Mouse (Mus musculus): ENCODE results near the gene Ifna1. TPM values are rescaled to one million over a fixed set of nuclear protein-coding genes. Genes with fewer than 3 reads are reported as not detected.

Ifna1 gene
- polyA plus RNA-seq, 1 experiment from 2014 or later, result not detected

- H3K79me2 ChIP-seq (ENCODE audit: inconsistent target), result no peaks in the 10 kb centered on the region
- no peak overlapping the region for H3K4me3 ChIP-seq (ENCODE audit: inconsistent target)
- H3K27ac ChIP-seq, result no peak overlapping the region
- H3K36me3 ChIP-seq (ENCODE audit: inconsistent target), result no peaks in the 10 kb centered on the region
Observed at GRCm38 (mm10) chr4:88859214-88859613, 9.3 kb downstream of the Ifna1 start.

- H3K79me2 ChIP-seq (ENCODE audit: inconsistent target), result no peaks in the 10 kb centered on the region
- H3K27ac ChIP-seq, result no peak overlapping the region
- WGBS (ENCODE audit: missing documents), result 50% methylated on average over 7 of the region's 7 CpGs
- no peaks in the 10 kb centered on the region for H3K36me3 ChIP-seq (ENCODE audit: inconsistent target)
- no peak overlapping the region for H3K4me3 ChIP-seq (ENCODE audit: inconsistent target)
Observed at GRCm38 (mm10) chr4:88863309-88863708, 13.4 kb downstream of the Ifna1 start.

DNA sequence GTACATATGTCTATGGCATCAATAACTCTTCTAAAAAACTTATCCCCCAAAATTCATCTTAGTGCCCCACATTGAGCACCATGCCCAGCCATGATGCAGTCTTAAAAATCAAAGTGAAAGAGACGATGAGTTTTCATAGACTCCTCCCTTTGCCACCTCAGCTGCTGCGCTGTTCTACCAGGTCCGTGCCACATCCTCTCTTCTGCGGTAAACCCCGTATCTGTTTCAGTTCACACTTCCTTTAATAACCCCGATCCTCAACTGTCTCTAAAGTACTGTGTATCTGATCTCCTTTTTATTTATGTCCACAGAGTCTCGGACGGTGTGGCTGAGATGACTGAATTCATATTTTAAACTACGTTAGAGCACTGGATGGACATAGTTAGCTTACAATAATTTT is 14.7 kb downstream of the Ifna1 start:
- WGBS (ENCODE audit: missing documents), result 7% methylated on average over 9 of the region's 9 CpGs
- H3K27ac ChIP-seq, result peak overlapping the region; percentile 75
- H3K79me2 ChIP-seq (ENCODE audit: inconsistent target), result no peaks in the 10 kb centered on the region
- H3K4me3 ChIP-seq (ENCODE audit: inconsistent target), result no peak overlapping the region; the same call in 1 of the 2 replicates
- H3K36me3 ChIP-seq (ENCODE audit: inconsistent target), result no peaks in the 10 kb centered on the region

DNA sequence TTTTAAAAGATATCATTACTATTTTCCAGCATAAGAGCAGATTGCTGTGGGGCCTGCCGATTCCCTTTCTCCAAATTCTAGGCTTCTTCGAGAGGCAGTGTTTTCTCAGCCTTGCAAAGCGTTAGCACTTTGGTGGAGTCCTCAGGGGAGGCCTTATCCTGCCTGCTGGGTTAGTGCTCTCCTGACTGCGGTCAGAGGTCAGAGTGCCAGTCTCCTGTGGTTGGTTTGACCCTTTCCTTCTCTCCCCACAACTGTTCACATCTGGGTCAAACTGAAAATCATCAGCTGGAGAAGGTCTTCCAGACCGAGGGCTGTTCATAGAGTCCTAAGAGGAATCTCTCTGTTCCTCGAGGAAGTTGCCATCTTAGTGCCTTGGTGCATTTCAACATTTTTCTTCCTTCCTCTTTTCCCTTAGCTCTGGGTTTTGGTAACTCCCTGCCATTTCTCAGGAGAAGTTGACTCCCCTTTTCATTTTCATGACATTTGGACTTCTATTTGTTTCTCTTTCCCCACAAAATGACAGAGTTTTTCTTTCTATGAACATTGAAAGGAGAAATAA is 15.2 kb downstream of the Ifna1 start:
- H3K4me3 ChIP-seq (ENCODE audit: inconsistent target), result no peak overlapping the region
- H3K36me3 ChIP-seq (ENCODE audit: inconsistent target), result no peaks in the 10 kb centered on the region
- H3K27ac ChIP-seq, result peak overlapping the region; percentile 75
- 5% methylated on average over 5 of the region's 6 CpGs for WGBS (ENCODE audit: missing documents)
- H3K79me2 ChIP-seq (ENCODE audit: inconsistent target), result no peaks in the 10 kb centered on the region

- Histone ChIP-seq H3K36me3 (ENCODE audit: inconsistent target) (no peaks in the 10 kb centered on the region), H3K4me3 (ENCODE audit: inconsistent target) (peak overlapping the region; percentile 54), H3K79me2 (ENCODE audit: inconsistent target) (no peaks in the 10 kb centered on the region), H3K27ac (no peak overlapping the region)
- 0% methylated on average over 5 of the region's 8 CpGs for WGBS (ENCODE audit: missing documents)
Observed at GRCm38 (mm10) chr4:88867366-88867925, 17.6 kb downstream of the Ifna1 start.

- Histone ChIP-seq H3K36me3 (ENCODE audit: inconsistent target) (no peaks in the 10 kb centered on the region), H3K27ac (no peak overlapping the region), H3K79me2 (ENCODE audit: inconsistent target) (no peaks in the 10 kb centered on the region), H3K4me3 (ENCODE audit: inconsistent target) (peak overlapping the region; percentile 54)
- 14% methylated on average over 22 of the region's 31 CpGs for WGBS (ENCODE audit: missing documents)
Observed at GRCm38 (mm10) chr4:88867926-88868911, 18.3 kb downstream of the Ifna1 start.

DNA sequence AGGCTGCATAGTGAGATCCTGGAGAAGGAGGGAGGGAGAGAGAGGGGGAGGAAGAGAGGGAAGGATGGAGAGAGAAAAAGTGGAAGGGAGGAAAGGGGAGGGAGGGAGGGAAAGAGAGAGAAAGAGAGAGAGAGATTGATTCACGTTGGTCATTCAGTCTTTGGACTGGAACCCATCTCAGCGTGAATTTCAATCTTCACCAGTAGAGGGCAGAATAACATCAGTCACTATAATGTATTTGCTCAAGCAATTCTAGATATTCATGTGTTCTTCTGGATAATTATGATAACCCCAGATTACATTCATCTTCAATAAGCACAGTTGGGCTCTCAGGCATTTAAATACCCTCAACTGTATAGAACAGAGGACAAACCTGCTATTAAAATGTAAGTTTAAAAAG is 22.8 kb downstream of the Ifna1 start:
- H3K79me2 ChIP-seq (ENCODE audit: inconsistent target), result no peaks in the 10 kb centered on the region
- 0% methylated on average over 2 of the region's 2 CpGs for WGBS (ENCODE audit: missing documents)
- H3K4me3 ChIP-seq (ENCODE audit: inconsistent target), result no peak overlapping the region
- no peaks in the 10 kb centered on the region for H3K36me3 ChIP-seq (ENCODE audit: inconsistent target)
- no peak overlapping the region for H3K27ac ChIP-seq

GRCm38 (mm10) chr4:88875435-88876095 is 25.7 kb downstream of the Ifna1 start:
- WGBS (ENCODE audit: missing documents), result 95% methylated on average over 2 of the region's 4 CpGs
- Histone ChIP-seq H3K27ac (no peak overlapping the region), H3K36me3 (ENCODE audit: inconsistent target) (no peaks in the 10 kb centered on the region), H3K4me3 (ENCODE audit: inconsistent target) (no peak overlapping the region), H3K79me2 (ENCODE audit: inconsistent target) (no peaks in the 10 kb centered on the region)

GRCm38 (mm10) chr4:88876520-88876919 is 26.6 kb downstream of the Ifna1 start:
- Histone ChIP-seq H3K27ac (no peak overlapping the region), H3K79me2 (ENCODE audit: inconsistent target) (no peaks in the 10 kb centered on the region), H3K36me3 (ENCODE audit: inconsistent target) (no peaks in the 10 kb centered on the region), H3K4me3 (ENCODE audit: inconsistent target) (no peak overlapping the region)
- WGBS (ENCODE audit: missing documents), result 81% methylated on average over 4 of the region's 4 CpGs

- H3K79me2 ChIP-seq (ENCODE audit: inconsistent target), result no peaks in the 10 kb centered on the region
- no peak overlapping the region for H3K4me3 ChIP-seq (ENCODE audit: inconsistent target)
- no peaks in the 10 kb centered on the region for H3K36me3 ChIP-seq (ENCODE audit: inconsistent target)
- WGBS (ENCODE audit: missing documents), result 5% methylated on average over 10 of the region's 10 CpGs
- no peak overlapping the region for H3K27ac ChIP-seq
Observed at GRCm38 (mm10) chr4:88878246-88878645, 28.4 kb downstream of the Ifna1 start.

DNA sequence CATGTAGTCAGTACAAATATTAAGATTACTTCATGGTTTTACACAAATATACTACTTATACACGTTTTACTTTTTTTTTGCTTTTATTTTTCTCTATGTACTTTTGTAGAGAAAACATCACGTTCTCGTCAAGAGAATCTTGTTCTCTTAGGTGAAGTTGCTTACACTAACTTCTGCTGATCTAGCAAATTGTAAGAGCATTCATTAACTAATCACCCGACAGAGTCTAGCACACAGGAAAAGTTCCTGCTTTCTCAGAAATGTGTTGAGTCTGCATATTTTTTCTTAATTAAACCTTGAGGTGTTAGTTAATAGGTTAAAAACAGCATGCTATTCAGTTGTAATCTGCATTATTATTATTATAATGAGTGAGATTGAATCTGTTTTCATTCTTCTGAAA is 28.9 kb downstream of the Ifna1 start:
- H3K36me3 ChIP-seq (ENCODE audit: inconsistent target), result no peaks in the 10 kb centered on the region
- WGBS (ENCODE audit: missing documents), result 56% methylated on average over 4 of the region's 4 CpGs
- no peaks in the 10 kb centered on the region for H3K79me2 ChIP-seq (ENCODE audit: inconsistent target)
- H3K27ac ChIP-seq, result no peak overlapping the region
- no peak overlapping the region for H3K4me3 ChIP-seq (ENCODE audit: inconsistent target)

DNA sequence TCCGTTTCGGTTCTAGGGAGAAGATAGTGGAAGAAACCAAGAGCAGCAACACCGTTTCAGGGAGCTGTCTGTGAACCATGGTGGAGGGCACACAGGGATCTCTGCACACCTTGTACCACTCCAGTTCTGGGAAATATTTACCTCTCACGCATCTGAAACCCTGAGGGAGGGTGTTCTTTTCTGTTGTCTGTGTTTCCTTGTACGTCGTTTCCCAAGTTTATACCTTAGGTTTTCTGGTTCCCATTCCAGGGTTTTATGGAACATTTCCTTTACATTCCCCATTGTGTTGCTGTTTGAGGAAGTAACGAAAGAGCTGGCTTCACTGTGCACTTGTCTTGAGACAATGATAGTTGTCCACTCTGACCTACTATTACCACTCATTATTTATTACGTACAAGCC is 30.2 kb downstream of the Ifna1 start, which contains the start of gene Ifne:
Gene Ifne, minus strand, starts transcription at position 101 of the 400 bp plus-strand sequence.
- 90% methylated on average over 8 of the region's 8 CpGs for WGBS (ENCODE audit: missing documents)
- H3K79me2 ChIP-seq (ENCODE audit: inconsistent target), result no peaks in the 10 kb centered on the region
- H3K27ac ChIP-seq, result no peak within 1 kb of the TSS

GRCm38 (mm10) chr4:88888236-88888635 is 38.3 kb downstream of the Ifna1 start:
- no peak overlapping the region for H3K27ac ChIP-seq
- no peaks in the 10 kb centered on the region for H3K36me3 ChIP-seq (ENCODE audit: inconsistent target)
- no peak overlapping the region for H3K4me3 ChIP-seq (ENCODE audit: inconsistent target)
- H3K79me2 ChIP-seq (ENCODE audit: inconsistent target), result no peaks in the 10 kb centered on the region

More for the DNA sequence above, 30.2 kb downstream of the Ifna1 start, which contains the start of gene Ifne:
- H3K36me3 ChIP-seq (ENCODE audit: inconsistent target), result no peaks in the 10 kb centered on the region
- H3K4me3 ChIP-seq (ENCODE audit: inconsistent target), result no peak within 1 kb of the TSS

- Histone ChIP-seq H3K36me3 (ENCODE audit: inconsistent target) (no peaks in the 10 kb centered on the region), H3K27ac (no peak overlapping the region), H3K79me2 (ENCODE audit: inconsistent target) (no peaks in the 10 kb centered on the region), H3K4me3 (ENCODE audit: inconsistent target) (no peak overlapping the region)
Observed at GRCm38 (mm10) chr4:88893201-88893754, 43.4 kb downstream of the Ifna1 start.

All from macrophage (primary cell).